Mouse (Mus musculus) C2C12 (cell line): ENCODE measurements at regions not wholly inside any gene's neighbourhood (a gene's known extent, or its start where the extent isn't known, plus 50 kb on each side); places are given as distances from the start of the nearest gene placed in this dataset.

Source experiments
- CTCF ChIP-seq: IDR thresholded peaks from one replicate; pipeline ENCODE4 v1.5.1; 2011; ENCODE audit not compliant: control insufficient read depth, insufficient read depth, insufficient read length
- MYOG ChIP-seq: IDR thresholded peaks from one replicate; pipeline ENCODE4 v1.6.1; 2011; ENCODE audit not compliant: control insufficient read depth, insufficient read length; ENCODE audit errors: extremely low read depth
- USF1 ChIP-seq: IDR thresholded peaks from one replicate; pipeline ENCODE4 v1.6.1; 2011; ENCODE audit warnings: low read depth, mild to moderate bottlenecking, control low read depth, moderate library complexity

- TF ChIP-seq CTCF (no peak), MYOG (no peak), USF1 (no peak)
Observed at GRCm38 (mm10) chr1:67795066-67795465, 672.2 kb downstream of the Cps1 start.
